24 mouse cellular contexts compared by ENCODE assay signal in genomic region chr8:3480221-3480785, GRCm38 (mm10). TPM values are rescaled to one million over a fixed set of nuclear protein-coding genes. Genes with fewer than 3 reads are reported as not detected.
DNase-seq lines count a peak whose midpoint lies in the region; ATAC-seq and TF ChIP-seq lines count a peak whose summit lies in the region.
"Had no signal": no experiment of that assay in that cellular context is flagged by ENCODE, and none has a peak within 500 bp of the region (broad histone marks: within the 10 kb centered on the region; RNA-seq: fewer than 3 reads in every experiment).

No protein-coding gene starts in this region.

- no peaks in the 10 kb centered on the region for H3K9me3 ChIP-seq in embryonic facial prominence, embryonic 14.5 days (ENCODE audit: control insufficient read depth, low read length)
- no peaks in the 10 kb centered on the region for H3K9me3 ChIP-seq in embryonic facial prominence, embryonic 10.5 days
- no peaks in the 10 kb centered on the region for H3K9me3 ChIP-seq in kidney, postnatal 0 days (replicated peaks; ENCODE audit: low read length)
- H3K9me3 ChIP-seq: embryonic facial prominence, embryonic 13.5 days; forebrain, embryonic 10.5 days; G1E; hindbrain, embryonic 15.5 days had no signal

- H3K9ac ChIP-seq in embryonic facial prominence, embryonic 14.5 days (ENCODE audit: low read depth, low read length), result no peak overlapping the region
- H3K9ac ChIP-seq in kidney, postnatal 0 days (ENCODE audit: low read depth, low read length), result no peak overlapping the region
- H3K9ac ChIP-seq: embryonic facial prominence, embryonic 13.5 days; hindbrain, embryonic 15.5 days had no signal

- peak; percentile 10 for DNase-seq in embryonic facial prominence, embryonic 14.5 days (ENCODE audit: low spot score)
- no peak for DNase-seq in embryonic facial prominence, embryonic 10.5 days (ENCODE audit: low spot score)
- peak; percentile 60 for DNase-seq in kidney, postnatal 0 days (ENCODE audit: low spot score)
- DNase-seq in kidney, adult 11 months, result no peak
- peak; percentile 25 for DNase-seq in lung, postnatal 36 days
- no peak for DNase-seq in lung, adult 18-20 months
- DNase-seq in urinary bladder, postnatal 14 days (ENCODE audit: low spot score), result no peak
- DNase-seq: adrenal gland, postnatal 10 days; B cell, adult 2 months; cerebellum, adult 11-12 months; cerebellum, adult 9-10 months; cerebellum, postnatal 25 days; gastrocnemius, adult 2 months; gastrocnemius, postnatal 36 days; heart, adult 11 months; heart, postnatal 36 days had no signal

- no peak overlapping the region for H3K27ac ChIP-seq in embryonic facial prominence, embryonic 14.5 days (replicated peaks; ENCODE audit: low read depth, low read length)
- no peak overlapping the region for H3K27ac ChIP-seq in embryonic facial prominence, embryonic 10.5 days (replicated peaks)
- H3K27ac ChIP-seq in kidney, postnatal 0 days, result no peak overlapping the region
- H3K27ac ChIP-seq: embryonic facial prominence, embryonic 13.5 days; forebrain, embryonic 10.5 days; gastrocnemius, adult 2 months; hindbrain, embryonic 15.5 days had no signal

- WGBS in embryonic facial prominence, embryonic 14.5 days, result 60% methylated on average over 4 of the region's 4 CpGs
- WGBS in embryonic facial prominence, embryonic 10.5 days, result 80% methylated on average over 4 of the region's 4 CpGs
- WGBS in kidney, postnatal 0 days, result 44% methylated on average over 4 of the region's 4 CpGs

- no peaks in the 10 kb centered on the region for H3K36me3 ChIP-seq in embryonic facial prominence, embryonic 14.5 days (ENCODE audit: control insufficient read depth, insufficient read depth, low read length)
- no peaks in the 10 kb centered on the region for H3K36me3 ChIP-seq in embryonic facial prominence, embryonic 10.5 days (replicated peaks)
- H3K36me3 ChIP-seq in kidney, postnatal 0 days (ENCODE audit: insufficient read depth, low read length), result no peaks in the 10 kb centered on the region
- H3K36me3 ChIP-seq: embryonic facial prominence, embryonic 13.5 days; forebrain, embryonic 10.5 days; G1E; hindbrain, embryonic 15.5 days had no signal

- TF ChIP-seq CTCF in kidney, postnatal 0 days (IDR thresholded peaks at IDR 0.05; ENCODE audit: low read depth), result no peak

- H3K4me2 ChIP-seq in embryonic facial prominence, embryonic 14.5 days (ENCODE audit: low read depth, low read length), result no peak overlapping the region
- H3K4me2 ChIP-seq in kidney, postnatal 0 days (ENCODE audit: low read length), result no peak overlapping the region
- H3K4me2 ChIP-seq: embryonic facial prominence, embryonic 13.5 days; hindbrain, embryonic 15.5 days had no signal

- H3K27me3 ChIP-seq in embryonic facial prominence, embryonic 14.5 days (replicated peaks; ENCODE audit: control insufficient read depth, insufficient read depth, low read length), result peaks cover 11% of the 10 kb centered on the region
- H3K27me3 ChIP-seq in embryonic facial prominence, embryonic 10.5 days (replicated peaks; ENCODE audit: low read depth, poor library complexity, severe bottlenecking), result peaks cover 27% of the 10 kb centered on the region
- no peaks in the 10 kb centered on the region for H3K27me3 ChIP-seq in kidney, postnatal 0 days (ENCODE audit: insufficient read depth, low read length)
- H3K27me3 ChIP-seq: hindbrain, embryonic 15.5 days had no signal

- H3K4me3 ChIP-seq in embryonic facial prominence, embryonic 14.5 days (ENCODE audit: low read depth, low read length), result no peak overlapping the region
- no peak overlapping the region for H3K4me3 ChIP-seq in embryonic facial prominence, embryonic 10.5 days
- no peak overlapping the region for H3K4me3 ChIP-seq in kidney, postnatal 0 days (replicated peaks; ENCODE audit: low read depth, low read length)
- H3K4me3 ChIP-seq: embryonic facial prominence, embryonic 13.5 days; forebrain, embryonic 10.5 days; gastrocnemius, adult 2 months; hindbrain, embryonic 15.5 days had no signal

- H3K4me1 ChIP-seq in embryonic facial prominence, embryonic 14.5 days (ENCODE audit: control insufficient read depth, insufficient read depth, low read length), result no peaks in the 10 kb centered on the region; the same call in 1 of the 2 replicates
- H3K4me1 ChIP-seq in embryonic facial prominence, embryonic 10.5 days, result peaks cover 8% of the 10 kb centered on the region
- H3K4me1 ChIP-seq in kidney, postnatal 0 days (replicated peaks; ENCODE audit: insufficient read depth, low read length), result no peaks in the 10 kb centered on the region
- H3K4me1 ChIP-seq: hindbrain, embryonic 15.5 days had no signal

- ATAC-seq in embryonic facial prominence, embryonic 14.5 days (ENCODE audit: low read depth), result no peak
- ATAC-seq in kidney, postnatal 0 days (replicated peaks; ENCODE audit: low FRiP score, low read depth), result no peak
- ATAC-seq: CD4-positive, CD25-positive, alpha-beta regulatory T cell, adult 4 months; forebrain, embryonic 14.5 days had no signal

RNA-seq across cellular contexts. Expression of gene Tex45, which starts 9.6 kb away (rescaled TPM):
- 0.18 TPM in 1 of 2 replicates, not detected in the other for polyA plus RNA-seq in embryonic facial prominence, embryonic 14.5 days (2014; fragmentation: Nextera tagmentation; extraction: Ambion mirVana)
- polyA plus RNA-seq in embryonic facial prominence, embryonic 10.5 days (2016; fragmentation: Nextera tagmentation; extraction: Ambion mirVana), result 0.10 TPM in 1 of 2 replicates, not detected in the other
- polyA plus RNA-seq in kidney, postnatal 0 days (2015; fragmentation: Nextera tagmentation; extraction: Ambion mirVana), result 0.16 TPM in 1 of 2 replicates, not detected in the other
- polyA plus RNA-seq: CD4-positive, CD25-positive, alpha-beta regulatory T cell, adult 4 months; forebrain, embryonic 10.5 days; G1E; heart, embryonic 14.5 days; hindbrain, embryonic 11.5 days had no signal

RNA-seq across cellular contexts. Expression of gene Zfp358, which starts 12.6 kb away (rescaled TPM):
- polyA plus RNA-seq in embryonic facial prominence, embryonic 14.5 days (2014; fragmentation: Nextera tagmentation; extraction: Ambion mirVana), result 22.6 and 25.1 TPM in 2 replicates
- polyA plus RNA-seq in embryonic facial prominence, embryonic 10.5 days (2016; fragmentation: Nextera tagmentation; extraction: Ambion mirVana), result 68.4 and 70.8 TPM in 2 replicates
- 42.1 and 45.0 TPM in 2 replicates for polyA plus RNA-seq in kidney, postnatal 0 days (2015; fragmentation: Nextera tagmentation; extraction: Ambion mirVana)

RNA-seq across cellular contexts. Expression of gene Pex11g, which starts 12.8 kb away (rescaled TPM):
- polyA plus RNA-seq in embryonic facial prominence, embryonic 14.5 days (2014; fragmentation: Nextera tagmentation; extraction: Ambion mirVana), result 3.4 and 4.5 TPM in 2 replicates
- 4.1 and 4.8 TPM in 2 replicates for polyA plus RNA-seq in embryonic facial prominence, embryonic 10.5 days (2016; fragmentation: Nextera tagmentation; extraction: Ambion mirVana)
- polyA plus RNA-seq in kidney, postnatal 0 days (2015; fragmentation: Nextera tagmentation; extraction: Ambion mirVana), result 8.1 and 8.8 TPM in 2 replicates

RNA-seq across cellular contexts. Expression of gene Mcoln1, which starts 20.0 kb away (rescaled TPM):
- polyA plus RNA-seq in embryonic facial prominence, embryonic 14.5 days (2014; fragmentation: Nextera tagmentation; extraction: Ambion mirVana), result 36.5 and 40.1 TPM in 2 replicates
- polyA plus RNA-seq in embryonic facial prominence, embryonic 10.5 days (2016; fragmentation: Nextera tagmentation; extraction: Ambion mirVana), result 63.2 and 65.0 TPM in 2 replicates
- 46.9 and 54.6 TPM in 2 replicates for polyA plus RNA-seq in kidney, postnatal 0 days (2015; fragmentation: Nextera tagmentation; extraction: Ambion mirVana)

RNA-seq across cellular contexts. Expression of gene Pnpla6, which starts 34.9 kb away (rescaled TPM):
- 18.2 and 22.0 TPM in 2 replicates for polyA plus RNA-seq in embryonic facial prominence, embryonic 14.5 days (2014; fragmentation: Nextera tagmentation; extraction: Ambion mirVana)
- 20.7 and 24.8 TPM in 2 replicates for polyA plus RNA-seq in embryonic facial prominence, embryonic 10.5 days (2016; fragmentation: Nextera tagmentation; extraction: Ambion mirVana)
- polyA plus RNA-seq in kidney, postnatal 0 days (2015; fragmentation: Nextera tagmentation; extraction: Ambion mirVana), result 24.3 and 26.4 TPM in 2 replicates

Comparison
In these comparisons a context has a peak if more than half of its experiments do, and no peak if none do; other contexts are left out.
1. DNase-seq: peak in embryonic facial prominence, embryonic 14.5 days (single experiment), kidney, postnatal 0 days (single experiment) and lung, postnatal 36 days (single experiment); none in embryonic facial prominence, embryonic 10.5 days (single experiment), kidney, adult 11 months (single experiment), lung, adult 18-20 months (0 of 2) and urinary bladder, postnatal 14 days (single experiment).